Mouse (Mus musculus): ENCODE data around the gene Pomgnt2.

DNA sequence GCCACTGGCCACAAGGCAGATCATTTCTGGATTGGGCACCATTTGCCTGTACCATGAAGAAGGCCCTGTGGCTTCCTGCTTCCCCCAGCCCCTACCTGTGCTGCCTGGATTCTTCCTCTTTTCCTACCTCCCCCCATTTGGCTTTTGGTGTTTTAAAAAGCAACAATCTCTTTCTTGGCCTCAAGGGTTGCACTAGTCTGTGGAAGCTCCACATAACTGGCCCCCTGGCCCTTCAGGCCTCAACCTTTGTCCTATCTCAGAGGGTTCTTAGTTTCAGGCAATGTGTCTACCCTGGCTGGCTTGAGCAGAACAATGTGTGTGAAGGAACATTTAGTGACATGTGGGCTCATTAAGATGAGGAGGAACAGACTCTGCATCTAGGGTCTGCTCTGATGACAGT is at the start of gene Pomgnt2:
- TF ChIP-seq POLR2A (IDR thresholded peaks at IDR 0.05; ENCODE audit: low read depth, low read length) (no peak), CTCF (IDR thresholded peaks at IDR 0.05; ENCODE audit: extremely low read depth, insufficient read depth, insufficient read length, insufficient replicate concordance) (no peak)

All from spleen, adult 2 months (tissue).